Mouse (Mus musculus) neural tube, embryonic 13.5 days (tissue): ENCODE measurements around the gene Gsdmc3. TPM values are rescaled to one million over a fixed set of nuclear protein-coding genes. Genes with fewer than 3 reads are reported as not detected.
"Not testable (repeated sequence)": the region's sequence is repeated elsewhere in the genome, so short reads cannot be mapped to it uniquely, and the experiment has no call there.

Experiments used
- ATAC-seq: fragments of 200-750 bp; cut with Nextera tagmentation; 2 replicates; pipeline ENCODE4 v1.8.0; 2017; ENCODE audit warnings: low read depth, mild to moderate bottlenecking, moderate TSS enrichment, moderate library complexity
- H3K27ac ChIP-seq: fragments of 300-500 bp; sonication (generic); replicated peaks from 2 replicates; pipeline ENCODE4 v1.5.1; 2015; ENCODE audit warnings: moderate library complexity, mild to moderate bottlenecking, inconsistent platforms
- H3K27me3 ChIP-seq: fragments of 300-500 bp; sonication (generic); 2 replicates; pipeline ENCODE4 v1.6.1; 2015; ENCODE audit warnings: mild to moderate bottlenecking, inconsistent platforms
- H3K36me3 ChIP-seq: fragments of 300-500 bp; sonication (generic); 2 replicates; pipeline ENCODE4 v1.6.1; 2015; ENCODE audit warnings: mild to moderate bottlenecking, inconsistent platforms
- H3K4me1 ChIP-seq: fragments of 300-500 bp; sonication (generic); replicated peaks from 2 replicates; pipeline ENCODE4 v1.6.1; 2015; ENCODE audit warnings: inconsistent platforms
- H3K4me2 ChIP-seq: fragments of 300-500 bp; sonication (generic); 2 replicates; pipeline ENCODE4 v1.6.1; 2015; ENCODE audit warnings: inconsistent platforms, mild to moderate bottlenecking, moderate library complexity
- H3K4me3 ChIP-seq: fragments of 300-500 bp; sonication (generic); 2 replicates; pipeline ENCODE4 v1.5.1; 2015; ENCODE audit warnings: mild to moderate bottlenecking, inconsistent platforms
- H3K9ac ChIP-seq: fragments of 300-500 bp; sonication (generic); 2 replicates; pipeline ENCODE4 v1.6.1; 2015; ENCODE audit warnings: moderate library complexity, mild to moderate bottlenecking, inconsistent platforms
- H3K9me3 ChIP-seq: fragments of 300-500 bp; sonication (generic); 2 replicates; pipeline ENCODE4 v1.6.1; 2016; ENCODE audit warnings: inconsistent platforms
- WGBS: fragments of 180-500 bp; shearing (Covaris S2); methylation state at CpG from one replicate; pipeline ENCODE4 v1.1.7; 2015; 5-methylcytosine and 5-hydroxymethylcytosine counted together
- polyA plus RNA-seq: library from polyadenylated mRNA; unstranded; fragments of >200 nt; fragmentation: Nextera tagmentation; extraction: Ambion mirVana; gene quantifications from 2 replicates; pipeline ENCODE4 v1.2.1, GENCODE M21; 2015

Gsdmc3 gene
- not detected in 2 replicates for polyA plus RNA-seq

GRCm38 (mm10) chr15:63878458-63878857, at the start of gene Gsdmc3:
Gene Gsdmc3, minus strand, starts transcription at chr15:63878558.
- H3K27me3 ChIP-seq, H3K4me2 ChIP-seq, H3K4me3 ChIP-seq, H3K36me3 ChIP-seq, ATAC-seq, H3K9me3 ChIP-seq, H3K27ac ChIP-seq, H3K4me1 ChIP-seq, H3K9ac ChIP-seq: not testable (repeated sequence)
- 94% methylated on average over 1 of the region's 3 CpGs for WGBS

- H3K9me3 ChIP-seq, result no peaks in the 10 kb centered on the region
- 90% methylated on average over 3 of the region's 3 CpGs for WGBS
- no peak overlapping the region for H3K9ac ChIP-seq
- no peak for ATAC-seq
- H3K27ac ChIP-seq, result no peak overlapping the region
- H3K36me3 ChIP-seq, result peaks cover 22% of the 10 kb centered on the region
- no peaks in the 10 kb centered on the region for H3K4me1 ChIP-seq
- H3K27me3 ChIP-seq, result no peaks in the 10 kb centered on the region
- no peak overlapping the region for H3K4me3 ChIP-seq
- no peak overlapping the region for H3K4me2 ChIP-seq
Observed at GRCm38 (mm10) chr15:63926201-63926600, 47.8 kb upstream of the Gsdmc3 start.

GRCm38 (mm10) chr15:63924484-63924883, 46.1 kb upstream of the Gsdmc3 start:
- H3K27ac ChIP-seq, result no peak overlapping the region
- H3K9me3 ChIP-seq, result no peaks in the 10 kb centered on the region
- H3K4me2 ChIP-seq, result no peak overlapping the region
- WGBS, result 97% methylated on average over 1 of the region's 1 CpGs
- no peak overlapping the region for H3K9ac ChIP-seq
- H3K4me1 ChIP-seq, result no peaks in the 10 kb centered on the region
- no peak overlapping the region for H3K4me3 ChIP-seq
- no peak for ATAC-seq
- H3K27me3 ChIP-seq, result no peaks in the 10 kb centered on the region
- H3K36me3 ChIP-seq, result peaks cover 10% of the 10 kb centered on the region

GRCm38 (mm10) chr15:63921618-63922017, 43.3 kb upstream of the Gsdmc3 start:
- ATAC-seq, H3K4me2 ChIP-seq, H3K9ac ChIP-seq, H3K27me3 ChIP-seq, H3K4me1 ChIP-seq, H3K9me3 ChIP-seq, H3K27ac ChIP-seq, H3K36me3 ChIP-seq, H3K4me3 ChIP-seq: not testable (repeated sequence)
- 27% methylated on average over 3 of the region's 5 CpGs for WGBS

GRCm38 (mm10) chr15:63919728-63920127, 41.4 kb upstream of the Gsdmc3 start:
- H3K4me3 ChIP-seq, H3K36me3 ChIP-seq, H3K9me3 ChIP-seq, H3K4me1 ChIP-seq, H3K9ac ChIP-seq, H3K4me2 ChIP-seq, H3K27ac ChIP-seq, H3K27me3 ChIP-seq, ATAC-seq: not testable (repeated sequence)
- WGBS, result 77% methylated on average over 2 of the region's 2 CpGs

- not testable (repeated sequence) for H3K27me3 ChIP-seq, H3K9me3 ChIP-seq, H3K4me3 ChIP-seq, H3K27ac ChIP-seq, ATAC-seq, H3K36me3 ChIP-seq, H3K4me1 ChIP-seq, H3K9ac ChIP-seq, H3K4me2 ChIP-seq
- WGBS, result 84% methylated on average over 4 of the region's 4 CpGs
Observed at GRCm38 (mm10) chr15:63916584-63916983, 38.2 kb upstream of the Gsdmc3 start.

- H3K27me3 ChIP-seq, H3K9ac ChIP-seq, H3K4me1 ChIP-seq, H3K27ac ChIP-seq, ATAC-seq, H3K9me3 ChIP-seq, H3K4me3 ChIP-seq, H3K36me3 ChIP-seq, H3K4me2 ChIP-seq: not testable (repeated sequence)
- WGBS, result 88% methylated on average over 2 of the region's 2 CpGs
Observed at GRCm38 (mm10) chr15:63912197-63912596, 33.8 kb upstream of the Gsdmc3 start, which contains the start of gene Gsdmc4. Gene Gsdmc4, minus strand, starts transcription at chr15:63912297.

GRCm38 (mm10) chr15:63909896-63910295, 31.5 kb upstream of the Gsdmc3 start:
- not testable (repeated sequence) for H3K4me3 ChIP-seq, H3K9me3 ChIP-seq, H3K4me2 ChIP-seq, H3K4me1 ChIP-seq, H3K27ac ChIP-seq, H3K27me3 ChIP-seq, H3K36me3 ChIP-seq, H3K9ac ChIP-seq, ATAC-seq

- H3K4me3 ChIP-seq, H3K27me3 ChIP-seq, H3K27ac ChIP-seq, H3K4me2 ChIP-seq, ATAC-seq, H3K9me3 ChIP-seq, H3K9ac ChIP-seq, H3K4me1 ChIP-seq, H3K36me3 ChIP-seq: not testable (repeated sequence)
- WGBS, result 41% methylated on average over 9 of the region's 9 CpGs
Observed at GRCm38 (mm10) chr15:63895560-63896353, 17.4 kb upstream of the Gsdmc3 start.

- H3K4me3 ChIP-seq, H3K27me3 ChIP-seq, H3K9me3 ChIP-seq, H3K27ac ChIP-seq, H3K9ac ChIP-seq, H3K4me1 ChIP-seq, H3K4me2 ChIP-seq, H3K36me3 ChIP-seq, ATAC-seq: not testable (repeated sequence)
- WGBS, result 73% methylated on average over 5 of the region's 5 CpGs
Observed at GRCm38 (mm10) chr15:63888440-63888839, 10.1 kb upstream of the Gsdmc3 start.

- not testable (repeated sequence) for H3K4me2 ChIP-seq, ATAC-seq, H3K27me3 ChIP-seq, H3K4me3 ChIP-seq, H3K9me3 ChIP-seq, H3K36me3 ChIP-seq, H3K9ac ChIP-seq, H3K27ac ChIP-seq, H3K4me1 ChIP-seq
- whole genome bisulfite sequencing, result no CpG with 5 or more reads among the region's 5 CpGs
Observed at GRCm38 (mm10) chr15:63887949-63888348, 9.6 kb upstream of the Gsdmc3 start.

GRCm38 (mm10) chr15:63876160-63876559, 2.2 kb downstream of the Gsdmc3 start:
- not testable (repeated sequence) for H3K9me3 ChIP-seq, H3K4me3 ChIP-seq, H3K36me3 ChIP-seq, H3K4me2 ChIP-seq, ATAC-seq, H3K27ac ChIP-seq, H3K27me3 ChIP-seq, H3K9ac ChIP-seq, H3K4me1 ChIP-seq

GRCm38 (mm10) chr15:63861965-63862364, 16.4 kb downstream of the Gsdmc3 start:
- 50% methylated on average over 5 of the region's 5 CpGs for WGBS
- H3K9ac ChIP-seq, H3K4me1 ChIP-seq, H3K4me2 ChIP-seq, H3K27ac ChIP-seq, ATAC-seq, H3K36me3 ChIP-seq, H3K4me3 ChIP-seq, H3K27me3 ChIP-seq, H3K9me3 ChIP-seq: not testable (repeated sequence)
